ENCODE assay signal across 8 mouse cellular contexts in the genomic region with DNA sequence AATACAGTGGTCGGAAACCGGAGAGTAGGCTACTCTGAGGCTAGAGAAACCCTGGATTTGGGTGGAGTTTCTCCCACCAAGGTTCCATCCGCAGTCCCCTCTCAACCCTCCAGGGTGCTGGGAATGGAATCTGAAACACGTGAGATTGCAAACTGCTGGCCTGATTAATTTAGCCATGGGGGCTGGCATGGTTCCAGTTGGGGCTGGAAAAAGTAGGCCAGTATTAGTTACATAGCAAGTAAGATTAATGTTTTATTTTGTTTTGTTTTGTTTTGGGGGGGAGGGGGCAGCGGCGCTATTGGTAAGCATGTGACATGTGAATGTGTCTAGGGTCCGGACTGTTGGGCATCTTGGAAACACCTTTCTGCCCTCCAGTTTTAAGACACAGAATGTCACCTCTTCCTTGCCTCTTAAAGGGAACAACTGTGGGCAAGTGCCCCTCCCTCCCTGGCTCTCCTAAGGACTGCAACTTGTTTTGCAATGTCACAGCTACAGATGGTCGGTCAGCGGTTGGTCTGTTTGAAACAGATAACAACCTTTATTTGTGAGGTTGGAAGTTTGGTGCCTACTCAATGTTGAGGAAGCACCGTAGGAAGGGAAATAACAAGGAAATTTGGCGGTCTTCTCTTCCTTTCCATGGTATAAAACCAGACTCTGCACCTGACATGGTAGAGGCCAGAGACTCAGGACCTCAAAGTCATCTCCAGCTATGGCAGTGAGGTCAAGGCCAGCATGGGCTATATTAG. TPM values are rescaled to one million over a fixed set of nuclear protein-coding genes. Genes with fewer than 3 reads are reported as not detected.
A peak's percentile ranks its signal among the peaks of the same experiment; 100 is the strongest.
DNase-seq lines count a peak whose midpoint lies in the region; ATAC-seq lines count a peak whose summit lies in the region.

No protein-coding gene starts in this region.

- no peak overlapping the region for H3K4me3 ChIP-seq in midbrain, embryonic 14.5 days (replicated peaks; ENCODE audit: low read depth, low read length)

- WGBS in midbrain, embryonic 14.5 days = 83% methylated on average over 11 of the region's 11 CpGs

- ATAC-seq in erythroid progenitor cell, adult 5-6 weeks (replicated peaks; ENCODE audit: low FRiP score, poor library complexity, severe bottlenecking) = peak; percentile 75
- ATAC-seq in CD4-positive, CD25-positive, alpha-beta regulatory T cell, adult 4 months = no peak
- ATAC-seq in midbrain, embryonic 14.5 days (ENCODE audit: low FRiP score, low TSS enrichment) = no peak

- peak; percentile 59 for DNase-seq in testis, postnatal 10 days (ENCODE audit: low spot score)
- no peak for DNase-seq in testis, postnatal 14 days (ENCODE audit: low spot score)
- DNase-seq in kidney, postnatal 14 days = peak; percentile 92
- peak; percentile 40 to 72 for DNase-seq in spleen, postnatal 36 days (ENCODE audit: low spot score in 2 of 2)
- no peak for DNase-seq in frontal cortex, postnatal 14 days (ENCODE audit: low spot score in 2 of 2)
- DNase-seq in midbrain, embryonic 14.5 days = no peak

- H3K9me3 ChIP-seq in midbrain, embryonic 14.5 days (ENCODE audit: control insufficient read depth, low read length) = no peaks in the 10 kb centered on the region

- no peak overlapping the region for H3K4me2 ChIP-seq in midbrain, embryonic 14.5 days (ENCODE audit: low read length)

- H3K4me1 ChIP-seq in midbrain, embryonic 14.5 days (ENCODE audit: control insufficient read depth, insufficient read depth, low read length) = 0 out of 2 replicates have a peak, but pooled peaks cover 5% of the 10 kb centered on the region

- no peak overlapping the region for H3K27ac ChIP-seq in midbrain, embryonic 14.5 days (replicated peaks; ENCODE audit: low read depth, low read length)

- no peaks in the 10 kb centered on the region for H3K27me3 ChIP-seq in midbrain, embryonic 14.5 days (ENCODE audit: control insufficient read depth, insufficient read depth, low read length)

- no peak overlapping the region for H3K9ac ChIP-seq in midbrain, embryonic 14.5 days (replicated peaks; ENCODE audit: low read length)

- no peaks in the 10 kb centered on the region for H3K36me3 ChIP-seq in midbrain, embryonic 14.5 days (ENCODE audit: control insufficient read depth, insufficient read depth, low read length)

RNA-seq across cellular contexts. Expression of gene Cenpu, which starts 5.2 kb away (rescaled TPM):
- total RNA-seq in erythroid progenitor cell, adult 5-6 weeks (2015; ENCODE audit: low replicate concordance) = 27.2 and 36.0 TPM in 2 replicates
- 49.9 and 78.3 TPM in 2 replicates for total RNA-seq in erythroid progenitor cell, adult 5-6 weeks (2017; ENCODE audit: low replicate concordance)
- polyA plus RNA-seq in CD4-positive, CD25-positive, alpha-beta regulatory T cell, adult 4 months (2017; shearing (Covaris generic)) = 1 to 10 TPM; 6.1 to 8.2 TPM
- polyA plus RNA-seq in midbrain, embryonic 14.5 days (2014; fragmentation: Nextera tagmentation; extraction: Ambion mirVana) = 6.8 and 8.6 TPM in 2 replicates

Comparison
In these comparisons a context has a peak if more than half of its experiments do, and no peak if none do; other contexts are left out.
1. DNase-seq: peak in testis, postnatal 10 days (single experiment), kidney, postnatal 14 days (single experiment) and spleen, postnatal 36 days (2 of 2); none in testis, postnatal 14 days (single experiment), frontal cortex, postnatal 14 days (0 of 2) and midbrain, embryonic 14.5 days (single experiment).